19 mouse cellular contexts compared by ENCODE assay signal in genomic region chr17:28188313-28188712, GRCm38 (mm10). TPM values are rescaled to one million over a fixed set of nuclear protein-coding genes. Genes with fewer than 3 reads are reported as not detected.
"Had no signal": no experiment of that assay in that cellular context is flagged by ENCODE, and none has a peak within 500 bp of the region (broad histone marks: within the 10 kb centered on the region; RNA-seq: fewer than 3 reads in every experiment).

No protein-coding gene starts in this region.

- H3K4me3 ChIP-seq: layer of hippocampus, adult 2 months; left cerebral cortex, adult 2 months; liver, embryonic 13.5 days; neural tube, embryonic 12.5 days; neural tube, embryonic 15.5 days; stomach, embryonic 15.5 days had no signal

- DNase-seq: layer of hippocampus, postnatal 36 days; liver, embryonic 13.5 days; lung, adult 2 months; lung, postnatal 14 days; lung, postnatal 4 days; midbrain, embryonic 14.5 days; right cerebral cortex, adult 18-20 months; right cerebral cortex, postnatal 14 days; right cerebral cortex, postnatal 4 days; thymus, postnatal 25 days had no signal

- H3K4me1 ChIP-seq: neural tube, embryonic 12.5 days had no signal

- H3K9me3 ChIP-seq: liver, embryonic 13.5 days; neural tube, embryonic 12.5 days; neural tube, embryonic 15.5 days; stomach, embryonic 15.5 days had no signal

- H3K27me3 ChIP-seq: liver, embryonic 13.5 days; neural tube, embryonic 12.5 days; neural tube, embryonic 15.5 days; stomach, embryonic 15.5 days had no signal

- H3K4me2 ChIP-seq: liver, embryonic 13.5 days; midbrain, embryonic 11.5 days; neural tube, embryonic 12.5 days; neural tube, embryonic 15.5 days; stomach, embryonic 15.5 days had no signal

- ATAC-seq: hindbrain, postnatal 0 days; inflammation-experienced regulatory T-cells, adult 6 months; intestine, embryonic 16.5 days had no signal

- H3K27ac ChIP-seq: hindbrain, postnatal 0 days; layer of hippocampus, adult 2 months; left cerebral cortex, adult 2 months; liver, embryonic 13.5 days; neural tube, embryonic 12.5 days; neural tube, embryonic 15.5 days; stomach, embryonic 15.5 days had no signal

- H3K9ac ChIP-seq: liver, embryonic 13.5 days; neural tube, embryonic 12.5 days; neural tube, embryonic 15.5 days; stomach, embryonic 15.5 days had no signal

RNA-seq across cellular contexts. Expression of gene Scube3, which starts 46.4 kb away (rescaled TPM):
- polyA plus RNA-seq: inflammation-experienced regulatory T-cells, adult 6 months had no signal
